Mouse (Mus musculus): ENCODE results near the gene Ubxn7. TPM values are rescaled to one million over a fixed set of nuclear protein-coding genes. Genes with fewer than 3 reads are reported as not detected.

The Ubxn7 gene
- polyA plus RNA-seq, 1 experiment from 2014 or later: 19.8 TPM

DNA sequence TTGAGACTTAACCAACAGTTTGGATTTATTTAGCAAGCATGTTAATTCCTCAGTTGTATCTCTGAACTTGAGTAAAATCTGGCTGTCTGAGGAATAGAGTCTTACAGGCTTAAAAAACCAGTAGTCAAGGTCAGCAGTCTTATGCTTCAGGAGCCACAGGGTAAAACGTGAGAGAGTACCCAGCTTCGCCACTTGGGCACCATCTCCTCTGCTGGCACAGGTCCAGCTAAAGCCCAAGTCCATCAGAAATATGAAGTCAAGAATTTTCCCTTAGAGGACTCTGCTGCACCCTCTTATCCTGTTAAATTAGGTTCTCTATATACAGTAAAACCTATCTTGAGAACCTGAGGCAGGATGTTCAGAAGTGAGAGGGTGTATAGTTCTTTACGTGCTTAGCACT, 54.8 kb downstream of the Ubxn7 start:
- H3K9ac ChIP-seq: no peak overlapping the region
- H3K4me3 ChIP-seq (replicated peaks): no peak overlapping the region
- peaks cover 6% of the 10 kb centered on the region; the same call in 1 of the 2 replicates for H3K36me3 ChIP-seq
- no peaks in the 10 kb centered on the region for H3K9me3 ChIP-seq
- no peak for ATAC-seq
- WGBS: 83% methylated on average over 3 of the region's 3 CpGs
- no peaks in the 10 kb centered on the region for H3K27me3 ChIP-seq (replicated peaks)
- H3K4me2 ChIP-seq (replicated peaks): no peak overlapping the region
- H3K27ac ChIP-seq: no peak overlapping the region
- no peaks in the 10 kb centered on the region for H3K4me1 ChIP-seq (replicated peaks)

DNA sequence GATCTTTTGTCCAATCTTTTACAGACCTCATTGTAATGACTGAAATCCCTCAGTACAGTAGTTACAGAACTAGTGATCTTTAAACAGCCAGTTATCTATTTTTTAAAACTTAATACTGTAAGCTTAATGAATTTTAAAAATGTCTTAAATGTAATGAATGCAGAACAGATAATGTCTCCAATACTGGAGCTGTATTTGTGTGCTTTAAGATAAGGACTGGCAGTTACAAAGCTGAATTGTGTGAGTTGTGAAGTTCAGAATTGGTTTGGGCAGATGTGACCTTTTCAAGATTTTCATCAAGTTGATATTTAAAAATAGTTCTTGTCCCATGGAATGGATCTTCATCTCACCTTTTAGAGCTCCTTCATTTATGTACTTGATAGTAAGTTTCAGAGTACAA, 57.0 kb downstream of the Ubxn7 start:
- H3K27me3 ChIP-seq (replicated peaks): no peaks in the 10 kb centered on the region
- ATAC-seq: no peak
- H3K4me2 ChIP-seq (replicated peaks): no peak overlapping the region
- no peaks in the 10 kb centered on the region for H3K4me1 ChIP-seq (replicated peaks)
- H3K36me3 ChIP-seq: peaks cover 3% of the 10 kb centered on the region; the same call in 1 of the 2 replicates
- H3K9me3 ChIP-seq: no peaks in the 10 kb centered on the region
- no peak overlapping the region for H3K4me3 ChIP-seq (replicated peaks)
- no peak overlapping the region for H3K27ac ChIP-seq
- H3K9ac ChIP-seq: no peak overlapping the region

DNA sequence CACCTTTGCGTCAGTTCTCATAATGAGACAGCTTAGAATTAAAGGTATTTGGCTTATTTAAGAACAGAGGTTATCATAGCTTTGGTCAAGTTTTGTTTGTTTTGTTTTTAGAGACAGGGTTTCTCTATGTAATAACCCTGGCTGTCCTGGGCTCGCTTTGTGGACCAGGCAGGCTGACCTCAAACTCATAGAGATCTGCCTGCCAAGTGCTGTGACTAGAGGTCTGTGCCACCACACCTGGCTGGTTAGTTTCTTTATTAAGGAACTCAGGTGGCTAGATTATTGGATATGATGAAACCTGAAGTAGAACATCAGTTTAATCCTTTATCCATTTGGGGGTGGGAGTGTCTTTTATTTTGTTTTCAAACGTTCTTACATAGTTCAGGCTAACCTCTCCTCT, 57.8 kb downstream of the Ubxn7 start:
- Histone ChIP-seq H3K4me2 (replicated peaks) (no peak overlapping the region), H3K36me3 (peaks cover 3% of the 10 kb centered on the region; the same call in 1 of the 2 replicates), H3K9ac (no peak overlapping the region), H3K27ac (no peak overlapping the region), H3K4me1 (replicated peaks) (no peaks in the 10 kb centered on the region), H3K9me3 (no peaks in the 10 kb centered on the region), H3K4me3 (replicated peaks) (no peak overlapping the region), H3K27me3 (replicated peaks) (no peaks in the 10 kb centered on the region)
- WGBS: 83% methylated on average over 3 of the region's 3 CpGs
- no peak for ATAC-seq

DNA sequence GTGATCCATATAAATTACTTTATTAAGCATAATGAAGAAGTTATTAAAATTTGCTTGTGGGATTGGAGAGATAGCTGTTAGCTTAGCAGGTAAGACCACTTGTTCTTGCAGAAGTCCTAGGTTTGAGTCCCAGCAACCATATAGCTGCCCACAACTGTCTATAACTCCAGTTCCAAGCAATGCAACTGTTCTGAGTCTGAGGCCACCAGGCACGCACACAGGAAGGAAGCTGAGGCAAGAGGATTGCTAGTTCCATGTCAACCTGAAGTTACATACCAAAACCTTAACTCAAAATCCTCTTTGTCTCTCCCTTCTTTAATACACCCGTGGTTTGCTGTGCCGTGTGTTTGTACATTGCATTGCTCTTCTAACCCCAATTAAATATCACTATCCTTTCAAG, 58.8 kb downstream of the Ubxn7 start:
- Histone ChIP-seq H3K9ac (no peak overlapping the region), H3K4me3 (replicated peaks) (no peak overlapping the region), H3K4me1 (replicated peaks) (no peaks in the 10 kb centered on the region), H3K27ac (no peak overlapping the region), H3K27me3 (replicated peaks) (no peaks in the 10 kb centered on the region), H3K36me3 (peaks cover 3% of the 10 kb centered on the region; the same call in 1 of the 2 replicates), H3K9me3 (no peaks in the 10 kb centered on the region), H3K4me2 (replicated peaks) (no peak overlapping the region)
- ATAC-seq: no peak
- WGBS: 91% methylated on average over 3 of the region's 3 CpGs

DNA sequence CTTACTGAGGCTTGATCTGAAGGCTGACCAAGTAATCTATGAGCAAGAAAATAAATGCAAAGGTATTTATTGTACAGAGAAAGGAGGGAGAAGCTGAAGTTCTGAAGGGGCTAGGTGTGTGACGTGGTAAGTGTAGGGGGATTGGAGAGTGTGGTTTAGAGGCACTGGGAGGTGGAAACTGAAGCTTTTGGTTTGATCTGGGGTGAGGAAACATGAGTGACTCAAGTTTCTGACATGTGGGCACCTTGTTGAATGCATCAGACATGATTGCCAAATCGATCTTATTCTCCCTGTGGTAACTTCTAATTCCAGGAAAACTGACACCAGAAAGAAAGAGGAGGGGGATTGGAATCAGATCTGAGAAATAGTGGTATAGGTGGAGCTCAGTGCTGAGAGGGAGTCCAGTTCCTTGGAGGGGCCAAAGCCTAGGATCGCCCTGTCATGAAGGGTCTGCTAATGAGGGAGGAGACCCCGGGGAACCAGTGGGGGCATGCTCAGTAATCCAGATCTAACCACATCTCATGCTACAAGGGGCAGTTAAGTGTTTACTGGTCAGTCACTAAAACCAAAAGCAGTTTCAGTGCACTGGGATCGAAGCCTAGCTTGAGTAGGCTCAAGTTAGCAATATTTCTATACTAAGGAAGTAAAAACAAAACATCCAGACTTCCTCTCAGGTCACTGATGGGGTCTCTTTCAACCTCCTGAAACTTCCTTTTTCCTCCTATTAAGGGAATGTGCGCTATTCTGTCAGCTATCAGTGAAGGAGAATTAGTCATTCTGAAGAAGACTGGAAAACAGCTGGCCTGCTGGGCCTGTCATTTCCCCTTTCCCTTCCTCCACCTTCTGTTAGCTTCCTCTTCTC, 63.9 kb downstream of the Ubxn7 start:
- Histone ChIP-seq H3K4me1 (replicated peaks) (peaks cover 4% of the 10 kb centered on the region; the same call in 1 of the 2 replicates), H3K9ac (no peak overlapping the region), H3K9me3 (no peaks in the 10 kb centered on the region), H3K4me3 (replicated peaks) (no peak overlapping the region), H3K27me3 (replicated peaks) (no peaks in the 10 kb centered on the region), H3K36me3 (peaks cover 3% of the 10 kb centered on the region; the same call in 1 of the 2 replicates), H3K4me2 (replicated peaks) (no peak overlapping the region), H3K27ac (0 out of 2 replicates have a peak overlapping the region, but pooled peaks have one; percentile 36)
- WGBS: 69% methylated on average over 6 of the region's 6 CpGs
- ATAC-seq: no peak

DNA sequence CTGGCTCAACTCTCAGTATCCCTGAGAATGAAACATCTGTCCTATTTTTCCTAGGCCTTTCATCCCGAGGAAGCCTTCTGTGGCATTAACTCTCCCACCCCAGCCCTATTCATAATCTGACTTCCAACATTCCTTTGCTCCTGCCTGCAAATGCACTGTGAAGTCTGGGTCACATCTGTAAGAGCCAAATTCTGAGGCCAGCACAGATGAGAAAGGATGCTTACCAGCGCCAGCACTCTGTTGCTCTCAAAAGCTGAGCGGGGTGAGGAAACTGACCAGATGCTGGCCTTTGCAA, 64.4 kb downstream of the Ubxn7 start:
- Histone ChIP-seq H3K4me3 (replicated peaks) (no peak overlapping the region), H3K4me2 (replicated peaks) (no peak overlapping the region), H3K9me3 (no peaks in the 10 kb centered on the region), H3K27me3 (replicated peaks) (no peaks in the 10 kb centered on the region), H3K27ac (0 out of 2 replicates have a peak overlapping the region, but pooled peaks have one; percentile 36), H3K9ac (no peak overlapping the region), H3K36me3 (no peaks in the 10 kb centered on the region; the same call in 1 of the 2 replicates), H3K4me1 (replicated peaks) (peaks cover 4% of the 10 kb centered on the region; the same call in 1 of the 2 replicates)
- no peak for ATAC-seq
- 54% methylated on average over 3 of the region's 3 CpGs for WGBS

DNA sequence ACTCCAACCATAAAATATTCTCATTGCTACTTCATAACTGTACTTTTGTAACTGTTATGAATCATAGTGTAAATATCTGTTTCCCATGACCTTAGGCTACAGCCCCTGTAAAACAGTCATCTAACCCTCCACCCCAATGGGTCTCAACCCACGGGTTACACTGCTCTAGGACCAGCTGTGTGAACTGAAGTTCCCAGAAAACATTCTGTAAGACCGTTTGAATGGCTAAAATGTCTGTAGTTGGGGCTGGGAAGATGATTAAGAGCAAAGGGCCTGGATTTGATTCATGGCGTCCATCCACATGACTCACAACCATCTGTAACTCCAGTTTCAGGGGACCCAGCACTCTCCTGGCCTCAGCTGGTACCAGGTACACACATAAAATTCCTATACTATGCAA, 66.1 kb downstream of the Ubxn7 start:
- Histone ChIP-seq H3K4me2 (replicated peaks) (no peak overlapping the region), H3K4me1 (replicated peaks) (peaks cover 4% of the 10 kb centered on the region; the same call in 1 of the 2 replicates), H3K27me3 (replicated peaks) (no peaks in the 10 kb centered on the region), H3K9ac (no peak overlapping the region), H3K36me3 (no peaks in the 10 kb centered on the region; the same call in 1 of the 2 replicates), H3K9me3 (no peaks in the 10 kb centered on the region), H3K27ac (no peak overlapping the region), H3K4me3 (replicated peaks) (no peak overlapping the region)
- no peak for ATAC-seq
- WGBS: 71% methylated on average over 3 of the region's 3 CpGs

DNA sequence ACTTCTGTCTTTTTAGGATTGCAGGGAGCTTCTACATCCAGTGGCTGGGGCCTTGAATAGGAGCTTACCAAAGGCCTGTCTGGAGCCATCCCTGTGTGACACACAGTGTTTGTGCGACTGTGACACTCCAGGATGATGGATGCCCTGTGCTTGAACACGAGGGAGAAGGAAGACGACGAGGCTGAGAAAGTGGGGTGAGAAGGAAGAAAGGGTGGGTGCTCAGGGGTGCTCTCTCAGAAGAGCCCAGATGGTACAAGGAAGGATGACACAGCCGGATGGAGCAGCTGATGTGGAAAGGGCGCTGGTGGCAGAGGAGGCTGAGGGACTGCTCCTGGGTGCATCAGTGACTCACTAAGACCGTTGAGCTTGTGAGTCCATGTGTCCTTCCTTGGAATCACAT, 68.2 kb downstream of the Ubxn7 start, which contains the start of gene Tm4sf19:
Gene Tm4sf19, plus strand, starts transcription at position 240 of the 400 bp plus-strand sequence.
- Histone ChIP-seq H3K4me2 (replicated peaks) (no peak within 1 kb of the TSS), H3K4me3 (replicated peaks) (no peak within 1 kb of the TSS), H3K27ac (no peak within 1 kb of the TSS), H3K27me3 (replicated peaks) (no peaks in the 10 kb centered on the region), H3K9ac (no peak within 1 kb of the TSS), H3K9me3 (no peaks in the 10 kb centered on the region), H3K4me1 (replicated peaks) (peaks cover 4% of the 10 kb centered on the region; the same call in 1 of the 2 replicates), H3K36me3 (no peaks in the 10 kb centered on the region)
- WGBS: 81% methylated on average over 7 of the region's 7 CpGs
- no peak for ATAC-seq

DNA sequence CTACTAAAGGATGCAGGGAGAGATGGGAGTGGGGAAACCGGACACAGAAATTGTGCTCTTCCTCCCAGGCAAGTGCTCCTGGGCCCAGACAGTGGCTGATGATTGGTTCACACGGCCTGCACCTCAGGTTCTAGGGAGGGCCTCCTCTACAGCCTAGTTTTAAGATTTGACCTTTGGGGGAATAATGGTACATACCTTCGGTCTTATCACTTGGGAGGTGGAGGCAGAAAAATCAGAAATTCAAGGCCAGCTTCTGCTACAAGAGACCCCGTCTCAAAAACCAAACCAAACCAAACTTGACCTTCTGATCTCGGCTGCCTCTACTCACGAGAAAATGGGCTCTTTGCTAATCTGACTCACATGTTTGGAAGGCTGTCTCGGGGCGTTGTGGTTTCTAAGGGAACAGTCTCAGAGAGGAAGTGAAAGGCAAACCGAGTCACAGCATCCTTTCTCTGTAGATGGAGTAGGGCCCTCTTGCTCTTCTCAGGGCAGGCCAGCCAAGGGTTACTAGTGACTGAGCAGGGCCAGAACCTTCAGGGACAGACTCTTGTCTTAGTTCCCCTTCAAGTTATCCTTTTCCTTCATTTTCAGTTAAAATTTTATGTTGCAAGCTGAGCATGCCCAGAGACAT, 69.4 kb downstream of the Ubxn7 start:
- 79% methylated on average over 9 of the region's 9 CpGs for WGBS
- H3K27me3 ChIP-seq (replicated peaks): no peaks in the 10 kb centered on the region

DNA sequence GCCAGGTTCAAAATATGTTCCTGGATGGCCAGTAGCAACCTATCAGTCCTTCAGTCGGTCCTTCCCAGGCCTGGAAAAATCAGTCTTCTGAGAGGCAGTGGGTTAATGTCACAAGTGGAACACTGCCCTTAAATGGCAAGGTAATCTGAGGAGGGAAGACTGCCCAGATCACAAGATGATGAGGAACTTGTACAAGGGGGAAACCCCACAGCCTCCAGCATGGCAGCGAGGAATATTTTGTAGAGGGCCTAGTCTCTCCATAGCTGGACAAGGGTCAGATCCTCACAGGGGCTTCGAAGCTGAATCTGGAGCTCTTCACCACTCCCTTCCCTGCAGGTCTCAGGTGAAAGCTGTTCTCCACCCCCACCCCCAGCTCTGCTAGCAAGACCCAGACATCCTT, 70.8 kb downstream of the Ubxn7 start:
- WGBS: 84% methylated on average over 3 of the region's 3 CpGs
- ATAC-seq: no peak

More for the DNA sequence above, 69.4 kb downstream of the Ubxn7 start:
- ATAC-seq: no peak
- no peak overlapping the region for H3K27ac ChIP-seq
- peaks cover 1% of the 10 kb centered on the region; the same call in 1 of the 2 replicates for H3K4me1 ChIP-seq (replicated peaks)
- no peaks in the 10 kb centered on the region for H3K9me3 ChIP-seq
- H3K9ac ChIP-seq: no peak overlapping the region
- no peak overlapping the region for H3K4me2 ChIP-seq (replicated peaks)
- no peak overlapping the region for H3K4me3 ChIP-seq (replicated peaks)
- no peaks in the 10 kb centered on the region for H3K36me3 ChIP-seq

DNA sequence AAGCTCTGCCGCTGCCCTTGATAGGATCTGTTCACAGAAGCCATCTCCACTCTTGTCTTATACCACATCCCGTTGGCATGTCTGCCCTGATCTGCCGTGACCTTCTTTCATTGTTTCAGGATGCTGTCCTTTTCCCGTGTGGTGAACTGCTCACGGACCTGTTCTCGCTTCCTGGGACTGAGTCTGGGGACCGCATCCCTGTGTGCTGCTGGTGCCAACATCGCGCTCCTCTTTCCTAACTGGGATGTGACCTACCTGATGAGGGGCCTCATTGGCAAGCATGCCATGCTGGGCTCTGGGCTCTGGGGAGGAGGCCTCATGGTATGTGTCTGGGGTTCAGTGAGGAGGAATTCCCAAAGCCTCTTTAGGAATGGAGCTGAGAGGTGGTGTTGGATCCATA, 73.7 kb downstream of the Ubxn7 start:
- Histone ChIP-seq H3K4me1 (replicated peaks) (no peaks in the 10 kb centered on the region), H3K36me3 (no peaks in the 10 kb centered on the region), H3K27me3 (replicated peaks) (no peaks in the 10 kb centered on the region), H3K9ac (no peak overlapping the region), H3K4me3 (replicated peaks) (no peak overlapping the region), H3K27ac (no peak overlapping the region), H3K4me2 (replicated peaks) (no peak overlapping the region), H3K9me3 (no peaks in the 10 kb centered on the region)
- 89% methylated on average over 9 of the region's 9 CpGs for WGBS
- ATAC-seq: no peak

More for the DNA sequence above, 70.8 kb downstream of the Ubxn7 start:
- Histone ChIP-seq H3K4me1 (replicated peaks) (no peaks in the 10 kb centered on the region), H3K4me3 (replicated peaks) (no peak overlapping the region), H3K9ac (no peak overlapping the region), H3K9me3 (no peaks in the 10 kb centered on the region), H3K36me3 (no peaks in the 10 kb centered on the region), H3K4me2 (replicated peaks) (no peak overlapping the region), H3K27ac (no peak overlapping the region), H3K27me3 (replicated peaks) (no peaks in the 10 kb centered on the region)

DNA sequence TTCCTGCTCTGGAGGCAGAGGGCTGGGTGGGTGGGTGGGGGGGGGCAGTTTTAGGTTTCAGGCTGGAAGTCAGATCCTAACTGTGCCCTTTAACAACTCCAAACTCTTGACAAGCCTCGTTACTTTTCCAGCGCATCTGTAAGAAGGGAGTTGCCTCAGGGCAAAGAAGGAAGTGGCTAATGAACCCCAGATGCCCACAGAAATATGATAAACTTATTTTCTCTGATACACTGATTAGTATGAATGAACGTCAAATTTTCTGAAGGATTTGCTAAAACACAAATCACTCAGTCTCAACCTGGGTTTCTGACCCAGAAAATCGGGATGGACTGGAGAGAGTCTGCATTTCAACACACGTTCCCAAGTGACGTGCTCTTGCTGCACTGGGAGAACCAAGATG, 74.6 kb downstream of the Ubxn7 start:
- Histone ChIP-seq H3K27ac (no peak overlapping the region), H3K27me3 (replicated peaks) (no peaks in the 10 kb centered on the region), H3K9me3 (no peaks in the 10 kb centered on the region), H3K9ac (no peak overlapping the region), H3K4me3 (replicated peaks) (no peak overlapping the region), H3K36me3 (no peaks in the 10 kb centered on the region), H3K4me2 (replicated peaks) (no peak overlapping the region), H3K4me1 (replicated peaks) (no peaks in the 10 kb centered on the region)
- no peak for ATAC-seq
- 79% methylated on average over 6 of the region's 6 CpGs for WGBS

All from intestine, embryonic 15.5 days (tissue).